Mouse (Mus musculus) layer of hippocampus, adult 2 months (tissue): ENCODE data around the gene Tmem41a. TPM values are rescaled to one million over a fixed set of nuclear protein-coding genes. Genes with fewer than 3 reads are reported as not detected.
"Not testable (repeated sequence)": the region's sequence is repeated elsewhere in the genome, so short reads cannot be mapped to it uniquely, and the experiment has no call there.

Experiments used
- DNase-seq, 2 experiments: peaks; one replicate each; pipeline ENCODE4 v3.0.0; 2022; ENCODE audit warnings: low spot score in 2 of 2
- H3K27ac ChIP-seq: fragments of 200-600 bp; 2 replicates; pipeline ENCODE4 v1.8.1; 2022
- H3K4me3 ChIP-seq: fragments of 200-600 bp; 2 replicates; pipeline ENCODE4 v1.8.1; 2022; ENCODE audit warnings: mild to moderate bottlenecking
- CTCF ChIP-seq: fragments of 200-600 bp; conservative IDR thresholded peaks from 2 replicates; pipeline ENCODE4 v1.8.1; 2022; ENCODE audit warnings: antibody characterized with exemption, mild to moderate bottlenecking, moderate library complexity
- total RNA-seq, 2 experiments: library from RNA; stranded (reverse); gene quantifications; 2 replicates each; pipeline ENCODE4 v1.2.3; 2021

Gene Tmem41a
- total RNA-seq, 2 experiments from 2014 or later: 17.7 to 18.6 TPM

DNA sequence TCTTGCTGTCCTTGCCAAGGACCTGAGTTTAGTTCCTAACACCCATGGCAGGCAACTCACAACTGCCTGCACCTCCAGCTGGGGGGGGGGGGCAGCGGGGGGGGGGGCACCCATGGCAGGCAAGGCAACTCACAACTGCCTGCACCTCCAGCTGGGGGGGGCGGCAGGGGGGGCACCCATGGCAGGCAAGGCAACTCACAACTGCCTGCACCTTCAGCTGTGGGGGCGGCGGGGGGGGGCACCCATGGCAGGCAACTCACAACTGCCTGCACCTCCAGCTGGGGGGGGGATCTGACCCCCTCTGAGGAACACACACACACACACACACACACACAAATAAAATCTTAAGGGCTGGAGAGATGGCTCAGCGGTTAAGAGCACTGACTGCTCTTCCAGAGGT lies 22.5 kb upstream of the Tmem41a start:
- TF ChIP-seq CTCF: no peak
- DNase-seq: no peak
- H3K27ac ChIP-seq: no peak overlapping the region

DNA sequence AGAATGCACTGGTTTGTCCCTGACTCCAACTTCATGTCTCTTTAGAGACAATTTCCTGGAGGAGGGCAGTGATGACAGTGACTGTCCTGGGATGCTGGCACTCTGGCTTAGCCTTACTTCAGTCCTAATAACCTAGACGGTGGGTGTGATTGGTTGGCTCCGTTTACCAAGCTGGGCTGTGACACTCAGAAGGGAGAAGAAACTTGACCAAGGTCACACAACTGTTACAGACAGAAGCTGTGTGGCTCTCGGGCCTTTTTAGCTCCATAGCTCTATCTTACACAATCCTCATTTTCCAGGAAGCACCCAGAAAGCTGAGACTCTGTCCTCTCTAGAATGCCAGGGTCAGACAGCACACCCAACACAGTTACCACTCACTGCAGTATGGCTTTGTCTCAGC lies 18.2 kb upstream of the Tmem41a start:
- DNase-seq: no peak
- Histone ChIP-seq H3K27ac (no peak overlapping the region), H3K4me3 (no peak overlapping the region)
- no peak for TF ChIP-seq CTCF

More for the DNA sequence above, 22.5 kb upstream of the Tmem41a start:
- no peak overlapping the region for H3K4me3 ChIP-seq

DNA sequence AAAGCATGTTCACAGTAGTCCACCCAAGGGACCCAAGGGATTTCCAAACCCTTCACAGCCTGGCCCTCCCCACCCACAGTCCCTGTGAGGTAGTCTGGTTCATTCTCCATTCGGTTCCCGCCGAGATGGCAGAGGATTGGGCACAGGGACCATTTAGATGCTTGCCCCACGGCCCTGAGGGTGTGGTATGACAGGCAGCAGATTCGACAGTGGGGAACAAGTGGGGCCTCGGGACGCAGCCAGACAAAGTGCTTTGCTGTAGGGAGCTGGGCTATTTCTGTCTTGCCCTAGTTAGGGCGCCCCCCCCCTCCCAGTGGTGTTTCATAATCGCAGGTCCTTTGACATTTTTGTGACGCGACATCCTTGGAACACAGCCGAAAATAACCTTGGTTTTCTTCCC lies 8.2 kb upstream of the Tmem41a start:
- no peak overlapping the region for H3K4me3 ChIP-seq
- no peak for TF ChIP-seq CTCF
- H3K27ac ChIP-seq: no peak overlapping the region
- no peak for DNase-seq

DNA sequence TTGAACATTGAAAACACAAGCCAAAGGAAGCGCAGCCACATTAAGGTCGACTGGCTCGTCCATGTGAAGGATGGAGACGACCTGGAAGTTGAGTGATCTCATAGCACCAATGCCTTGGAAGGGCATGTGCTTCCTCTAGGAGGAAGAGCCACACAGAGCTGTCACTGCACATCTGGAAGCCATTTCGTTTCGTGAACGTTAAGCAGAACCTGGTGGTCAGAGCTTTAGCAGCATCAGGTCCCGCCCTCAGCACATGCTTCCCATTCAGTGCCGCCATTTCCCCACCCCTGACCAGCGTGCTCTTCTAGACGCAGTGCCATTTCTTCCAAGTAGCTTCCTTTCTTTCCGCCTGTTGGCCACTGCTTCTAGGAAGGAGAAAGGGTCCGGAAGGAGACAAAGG lies 18.9 kb downstream of the Tmem41a start:
- Histone ChIP-seq H3K4me3 (no peak overlapping the region), H3K27ac (no peak overlapping the region)
- TF ChIP-seq CTCF: no peak
- DNase-seq: no peak

DNA sequence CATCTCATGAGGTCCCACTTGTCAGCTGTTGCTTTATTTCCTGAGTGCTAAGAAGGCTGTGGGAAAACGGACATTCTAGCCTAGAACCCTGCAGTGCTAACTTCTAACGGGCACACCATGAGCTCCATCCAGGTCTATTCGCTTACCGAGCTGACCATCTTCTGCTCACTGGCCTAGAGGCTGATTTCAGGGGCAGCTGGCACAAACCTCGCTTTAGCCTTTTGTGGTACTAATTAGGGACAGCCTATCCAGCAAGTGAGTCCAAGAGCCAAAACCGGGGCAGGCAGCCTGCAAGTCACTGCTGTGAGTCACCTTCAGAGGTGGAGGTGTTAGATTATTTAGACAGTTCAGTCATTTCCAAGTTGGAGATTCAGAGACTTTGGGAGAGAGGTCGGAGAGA lies 30.7 kb downstream of the Tmem41a start:
- Histone ChIP-seq H3K4me3 (no peak overlapping the region), H3K27ac (no peak overlapping the region)

DNA sequence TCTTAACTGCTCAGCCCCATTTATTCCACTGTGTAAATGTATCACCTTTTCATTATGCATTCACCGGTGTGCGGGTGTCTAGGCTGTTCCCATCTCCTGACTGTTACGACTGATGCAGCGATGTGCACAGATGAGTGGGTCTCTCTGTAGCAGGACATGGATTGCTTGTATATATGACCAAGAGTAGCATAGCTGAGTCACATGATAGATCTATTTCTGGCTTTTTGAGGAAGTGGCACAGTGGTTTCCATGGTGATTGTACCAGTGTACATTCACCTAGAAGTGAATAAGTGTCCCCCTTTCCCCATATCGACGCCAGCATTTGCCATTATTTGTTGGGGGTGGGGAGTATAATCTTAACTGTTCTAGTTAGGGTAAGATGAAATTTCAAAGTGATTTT lies 34.0 kb downstream of the Tmem41a start:
- TF ChIP-seq CTCF: no peak
- no peak overlapping the region for H3K4me3 ChIP-seq
- no peak overlapping the region for H3K27ac ChIP-seq
- DNase-seq: no peak

More for the DNA sequence above, 30.7 kb downstream of the Tmem41a start:
- DNase-seq: no peak
- no peak for TF ChIP-seq CTCF

DNA sequence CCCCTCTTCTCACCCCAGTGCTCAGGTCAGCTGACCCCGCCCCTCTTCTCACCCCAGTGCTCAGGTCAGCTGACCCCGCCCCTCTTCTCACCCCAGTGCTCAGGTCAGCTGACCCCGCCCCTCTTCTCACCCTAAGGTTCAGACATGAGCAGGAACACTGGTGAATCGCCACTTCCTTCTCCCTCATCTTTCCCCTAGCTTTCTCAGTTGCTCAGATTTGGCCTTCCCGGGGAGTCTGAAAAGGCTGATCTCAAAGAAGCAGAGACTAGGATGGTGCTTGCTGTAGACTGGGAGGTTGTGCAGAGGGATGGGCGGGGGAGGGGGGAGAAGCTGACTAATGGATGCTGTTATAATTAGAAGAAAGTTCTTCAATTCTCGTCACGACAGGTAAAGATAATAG lies 38.4 kb downstream of the Tmem41a start:
- H3K4me3 ChIP-seq, H3K27ac ChIP-seq, DNase-seq: not testable (repeated sequence)

DNA sequence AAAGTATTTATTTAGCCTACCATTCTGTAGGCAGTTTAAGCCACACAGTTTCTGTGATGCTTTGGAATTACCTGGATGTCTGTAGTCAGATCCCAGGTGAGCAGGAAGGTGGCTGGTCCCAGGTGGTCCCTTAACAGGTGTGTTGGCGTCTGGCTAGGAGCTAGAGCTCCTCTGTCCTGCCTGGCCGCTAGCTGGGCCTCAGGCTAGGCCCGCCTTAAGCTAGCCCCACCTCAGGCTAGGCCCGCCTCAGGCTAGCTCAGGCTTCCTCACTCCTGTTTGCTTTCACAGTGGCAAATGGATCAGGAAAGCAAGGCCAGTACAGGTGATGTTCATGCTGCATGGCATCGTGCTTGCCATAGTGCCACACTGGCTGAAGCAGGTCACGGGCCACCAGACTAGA lies 40.5 kb downstream of the Tmem41a start:
- no peak overlapping the region for H3K4me3 ChIP-seq
- DNase-seq: no peak
- H3K27ac ChIP-seq: no peak overlapping the region
- no peak for TF ChIP-seq CTCF

DNA sequence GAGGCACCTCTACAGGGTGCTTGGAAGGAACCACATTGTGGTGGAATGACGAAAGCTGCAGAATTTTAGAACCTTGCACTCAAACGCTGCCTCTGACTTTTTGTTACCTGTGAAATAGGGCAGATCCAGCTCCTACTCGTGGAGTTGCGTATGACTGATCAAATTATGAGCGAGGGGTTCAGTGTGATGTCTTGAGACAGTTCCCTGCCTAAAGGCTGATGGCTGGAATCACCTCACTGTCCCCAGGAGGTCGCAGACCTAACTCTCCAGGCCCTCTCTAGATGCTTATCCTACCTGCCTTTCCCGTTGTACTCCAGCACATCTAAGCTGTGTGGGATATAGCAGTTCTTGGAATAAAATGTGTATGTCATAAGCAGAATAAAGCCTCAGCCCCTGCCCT lies 41.4 kb downstream of the Tmem41a start:
- Histone ChIP-seq H3K27ac (no peak overlapping the region), H3K4me3 (no peak overlapping the region)
- no peak for TF ChIP-seq CTCF
- DNase-seq: no peak

DNA sequence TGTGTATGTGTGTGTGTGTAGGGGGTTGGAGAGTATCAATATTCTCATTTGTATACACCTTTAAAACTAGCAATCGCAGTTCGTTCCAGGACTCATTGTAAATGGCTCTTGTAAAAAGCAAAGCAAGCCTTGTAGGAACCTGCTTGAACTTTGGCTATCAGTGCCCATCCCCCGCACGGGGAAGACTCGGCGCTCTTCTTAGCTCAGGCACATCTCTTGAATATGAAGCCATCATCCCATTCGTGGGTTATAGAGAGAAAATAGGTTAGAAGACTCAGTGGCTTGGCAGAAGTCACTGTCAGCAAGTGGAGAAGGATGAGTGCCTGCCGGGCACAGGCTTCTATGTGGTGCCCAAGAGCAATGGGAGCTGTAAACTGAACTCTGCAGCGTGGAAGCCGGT lies 42.7 kb downstream of the Tmem41a start:
- TF ChIP-seq CTCF: no peak
- DNase-seq: no peak
- Histone ChIP-seq H3K4me3 (no peak overlapping the region), H3K27ac (no peak overlapping the region)

DNA sequence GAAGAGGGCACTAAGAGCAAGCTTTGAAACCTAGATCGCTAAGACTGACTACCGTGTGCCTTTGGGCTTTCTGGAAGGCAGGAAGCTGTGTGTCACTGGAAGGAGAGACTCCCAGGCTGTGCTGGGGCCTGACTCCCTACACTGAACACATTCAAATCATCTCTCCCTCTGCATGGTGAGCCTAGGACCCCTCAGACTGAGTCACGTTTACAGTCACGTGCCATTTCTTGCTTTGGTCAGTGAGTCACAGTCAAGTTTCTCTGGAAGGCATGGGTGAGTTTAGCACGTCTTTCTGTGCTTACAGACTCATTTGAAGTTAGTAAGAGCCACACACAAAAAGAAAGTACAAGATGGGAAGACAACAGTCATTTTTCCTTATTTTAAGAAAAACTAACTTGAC lies 46.1 kb downstream of the Tmem41a start:
- no peak overlapping the region for H3K4me3 ChIP-seq
- no peak for TF ChIP-seq CTCF
- H3K27ac ChIP-seq: no peak overlapping the region
- no peak for DNase-seq

DNA sequence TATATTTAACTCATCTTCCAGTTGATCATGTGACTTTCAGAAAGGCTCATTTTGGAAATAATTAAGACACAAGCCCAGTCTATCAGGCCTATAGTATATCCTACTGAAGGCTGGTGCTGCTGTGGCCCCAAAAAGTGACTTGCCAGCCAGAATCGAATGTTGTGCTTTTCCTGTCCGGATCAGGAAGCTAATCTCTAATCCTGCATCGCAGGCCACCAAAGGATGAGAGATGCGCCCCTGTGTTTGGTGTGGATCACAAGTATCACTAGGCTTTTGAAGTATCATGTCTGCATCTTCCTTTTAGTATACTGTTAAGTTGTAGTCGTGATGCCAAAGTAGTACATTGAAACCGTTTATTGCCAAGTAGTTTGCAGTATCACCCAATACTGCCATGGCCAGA lies 53.5 kb downstream of the Tmem41a start:
- Histone ChIP-seq H3K27ac (no peak overlapping the region), H3K4me3 (no peak overlapping the region)
- no peak for TF ChIP-seq CTCF
- no peak for DNase-seq

DNA sequence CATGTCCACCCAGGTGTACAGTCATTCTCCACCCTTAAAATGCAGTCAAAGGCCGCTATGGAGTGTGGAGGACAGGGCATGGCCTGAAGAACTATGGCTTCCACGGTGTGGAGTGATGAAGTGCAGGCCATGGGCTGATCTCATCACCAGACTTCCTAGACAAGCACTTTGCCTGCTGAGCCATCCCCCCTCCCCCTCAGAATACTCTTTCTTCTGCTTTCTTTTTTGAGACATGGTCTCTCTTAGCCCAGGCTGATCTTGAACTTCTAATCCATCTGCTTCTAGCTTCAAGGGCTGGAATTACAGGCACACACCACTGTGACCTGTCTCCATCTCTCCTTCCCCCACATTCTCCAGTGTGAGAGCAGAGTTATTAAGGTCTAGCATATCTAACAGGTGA lies 59.8 kb downstream of the Tmem41a start:
- Histone ChIP-seq H3K4me3 (no peak overlapping the region), H3K27ac (no peak overlapping the region)

More for the DNA sequence above, 59.8 kb downstream of the Tmem41a start:
- DNase-seq: no peak
- TF ChIP-seq CTCF: no peak

Other genes with a start within 250 kb of the Tmem41a start
- 1 to 10 TPM; 1.7 to 2.5 TPM for gene Ehhadh, start 159.7 kb downstream of the Tmem41a start, total RNA-seq
- gene Map3k13, start 153.2 kb downstream of the Tmem41a start, total RNA-seq: 10 to 100 TPM; 14.6 to 14.8 TPM
- under 1 TPM; 0.27 to 0.44 TPM for gene Liph, start 48.1 kb upstream of the Tmem41a start, total RNA-seq
- gene Senp2, start 61.9 kb upstream of the Tmem41a start, total RNA-seq: 10 to 100 TPM; 81.1 to 90.7 TPM
- gene Igf2bp2, start 215.7 kb upstream of the Tmem41a start, total RNA-seq: under 1 TPM; 0.27 to 0.54 TPM